Mouse (Mus musculus) lung, postnatal 0 days (tissue): Measurements from ENCODE around the gene Klhl25. TPM values are rescaled to one million over a fixed set of nuclear protein-coding genes. Genes with fewer than 3 reads are reported as not detected.
A peak's percentile ranks its signal among the peaks of the same experiment; 100 is the strongest.

Experiments
- ATAC-seq: fragments of 200-750 bp; cut with Nextera tagmentation; 2 replicates; pipeline ENCODE4 v1.8.0; 2017; ENCODE audit warnings: moderate library complexity
- DNase-seq: peaks from one replicate; pipeline ENCODE4 v3.0.0-alpha.2; 2016; ENCODE audit warnings: low spot score
- H3K27ac ChIP-seq: fragments of 300-500 bp; sonication (generic); 2 replicates; pipeline ENCODE4 v1.5.1; 2014; ENCODE audit warnings: antibody characterized with exemption, mild to moderate bottlenecking, low read length, mixed read lengths
- H3K27me3 ChIP-seq: fragments of 300-500 bp; sonication (generic); replicated peaks from 2 replicates; pipeline ENCODE4 v1.6.1; 2014; ENCODE audit warnings: low read length, mixed read lengths; ENCODE audit not compliant: insufficient read depth
- H3K36me3 ChIP-seq: fragments of 300-500 bp; sonication (generic); 2 replicates; pipeline ENCODE4 v1.6.1; 2014; ENCODE audit warnings: low read length, mixed read lengths; ENCODE audit not compliant: insufficient read depth
- H3K4me1 ChIP-seq: fragments of 300-500 bp; sonication (generic); 2 replicates; pipeline ENCODE4 v1.6.1; 2014; ENCODE audit warnings: antibody characterized with exemption, low read depth, low read length, mixed read lengths; ENCODE audit not compliant: insufficient read depth
- H3K4me2 ChIP-seq: fragments of 300-500 bp; sonication (generic); replicated peaks from 2 replicates; pipeline ENCODE4 v1.6.1; 2014; ENCODE audit warnings: low read depth, mild to moderate bottlenecking, low read length, moderate library complexity, mixed read lengths
- H3K4me3 ChIP-seq: fragments of 300-500 bp; sonication (generic); 2 replicates; pipeline ENCODE4 v1.5.1; 2014; ENCODE audit warnings: low read depth, low read length
- H3K9ac ChIP-seq: fragments of 300-500 bp; sonication (generic); replicated peaks from 2 replicates; pipeline ENCODE4 v1.6.1; 2014; ENCODE audit warnings: low read depth, mild to moderate bottlenecking
- H3K9me3 ChIP-seq: fragments of 300-500 bp; sonication (generic); 2 replicates; pipeline ENCODE4 v1.6.1; 2016; ENCODE audit warnings: low read length, mixed read lengths
- CTCF ChIP-seq: IDR thresholded peaks from 2 replicates; pipeline ENCODE4 v1.5.1; 2016; ENCODE audit warnings: antibody characterized with exemption, mild to moderate bottlenecking
- EP300 ChIP-seq: IDR thresholded peaks from 2 replicates; pipeline ENCODE4 v1.6.1; 2016; ENCODE audit warnings: antibody characterized with exemption, mild to moderate bottlenecking, control low read depth
- WGBS: fragments of 180-500 bp; shearing (Covaris S2); extraction: QIAGEN DNeasy Blood & Tissue Kit; methylation state at CpG from one replicate; pipeline ENCODE4 v1.1.7; 2014; 5-methylcytosine and 5-hydroxymethylcytosine counted together
- polyA plus RNA-seq: library from polyadenylated mRNA; unstranded; fragments of >200 nt; fragmentation: Nextera tagmentation; extraction: Ambion mirVana; gene quantifications from 2 replicates; pipeline ENCODE4 v1.2.1, GENCODE M21; 2015

The Klhl25 gene
- polyA plus RNA-seq, 1 experiment from 2014 or later = 17.7 TPM

- WGBS = 81% methylated on average over 10 of the region's 10 CpGs
- H3K27ac ChIP-seq = no peak overlapping the region
Measured at GRCm38 (mm10) chr7:75851290-75851689, 3.2 kb downstream of the Klhl25 start.

GRCm38 (mm10) chr7:75852363-75852762 lies 4.3 kb downstream of the Klhl25 start:
- Histone ChIP-seq H3K4me2 (no peak overlapping the region), H3K9me3 (no peaks in the 10 kb centered on the region), H3K4me3 (no peak overlapping the region), H3K4me1 (peaks cover 30% of the 10 kb centered on the region; the same call in 1 of the 2 replicates), H3K36me3 (no peaks in the 10 kb centered on the region), H3K27me3 (no peaks in the 10 kb centered on the region), H3K27ac (peak overlapping the region; percentile 16; the same call in 1 of the 2 replicates), H3K9ac (no peak overlapping the region)
- DNase-seq (peak; percentile 58), ATAC-seq (no peak)
- WGBS = 33% methylated on average over 4 of the region's 4 CpGs
- no peak for TF ChIP-seq CTCF

More at GRCm38 (mm10) chr7:75851290-75851689, 3.2 kb downstream of the Klhl25 start:
- ATAC-seq (no peak), DNase-seq (no peak)
- Histone ChIP-seq H3K4me2 (no peak overlapping the region), H3K9ac (no peak overlapping the region), H3K9me3 (no peaks in the 10 kb centered on the region), H3K4me1 (peaks cover 30% of the 10 kb centered on the region; the same call in 1 of the 2 replicates), H3K36me3 (no peaks in the 10 kb centered on the region), H3K27me3 (no peaks in the 10 kb centered on the region), H3K4me3 (no peak overlapping the region)
- TF ChIP-seq CTCF = no peak
- TF ChIP-seq EP300 = no peak

GRCm38 (mm10) chr7:75853171-75853830 lies 5.2 kb downstream of the Klhl25 start:
- DNase-seq (peak; percentile 9), ATAC-seq (no peak)
- Histone ChIP-seq H3K36me3 (no peaks in the 10 kb centered on the region), H3K9me3 (no peaks in the 10 kb centered on the region), H3K27me3 (no peaks in the 10 kb centered on the region), H3K4me1 (peaks cover 27% of the 10 kb centered on the region; the same call in 1 of the 2 replicates), H3K27ac (peak overlapping the region; percentile 86), H3K4me3 (no peak overlapping the region), H3K4me2 (no peak overlapping the region), H3K9ac (no peak overlapping the region)
- TF ChIP-seq EP300 = no peak
- TF ChIP-seq CTCF = no peak
- WGBS = 62% methylated on average over 8 of the region's 8 CpGs

GRCm38 (mm10) chr7:75854231-75854925 lies 6.3 kb downstream of the Klhl25 start:
- peak; percentile 74 for DNase-seq
- 43% methylated on average over 6 of the region's 6 CpGs for WGBS
- Histone ChIP-seq H3K4me1 (peaks cover 25% of the 10 kb centered on the region; the same call in 1 of the 2 replicates), H3K9ac (no peak overlapping the region), H3K27me3 (no peaks in the 10 kb centered on the region), H3K36me3 (no peaks in the 10 kb centered on the region), H3K9me3 (no peaks in the 10 kb centered on the region), H3K27ac (peak overlapping the region; percentile 86), H3K4me2 (no peak overlapping the region), H3K4me3 (no peak overlapping the region)
- ATAC-seq = peak; percentile 83
- no peak for TF ChIP-seq CTCF
- TF ChIP-seq EP300 = peak; percentile 75

- Histone ChIP-seq H3K4me1 (peaks cover 22% of the 10 kb centered on the region; the same call in 1 of the 2 replicates), H3K27ac (peak overlapping the region; percentile 86), H3K4me2 (no peak overlapping the region), H3K9me3 (no peaks in the 10 kb centered on the region), H3K27me3 (no peaks in the 10 kb centered on the region), H3K9ac (no peak overlapping the region), H3K4me3 (no peak overlapping the region), H3K36me3 (no peaks in the 10 kb centered on the region)
- TF ChIP-seq CTCF (no peak), EP300 (no peak)
- WGBS = 34% methylated on average over 6 of the region's 6 CpGs
- DNase-seq = peak; percentile 4
- no peak for ATAC-seq
Measured at GRCm38 (mm10) chr7:75855028-75855427, 6.9 kb downstream of the Klhl25 start.

- Histone ChIP-seq H3K4me3 (no peak overlapping the region), H3K27ac (peak overlapping the region; percentile 65), H3K9me3 (no peaks in the 10 kb centered on the region), H3K4me2 (no peak overlapping the region), H3K4me1 (peaks cover 22% of the 10 kb centered on the region; the same call in 1 of the 2 replicates), H3K27me3 (no peaks in the 10 kb centered on the region), H3K9ac (no peak overlapping the region), H3K36me3 (no peaks in the 10 kb centered on the region)
- no peak for ATAC-seq
- no peak for DNase-seq
- 64% methylated on average over 11 of the region's 11 CpGs for WGBS
- TF ChIP-seq EP300 (no peak), CTCF (no peak)
Measured at GRCm38 (mm10) chr7:75856259-75856658, 8.1 kb downstream of the Klhl25 start.
